Mouse (Mus musculus) adrenal gland, postnatal 25 days (tissue): ENCODE results near the gene Myo18b. TPM values are rescaled to one million over a fixed set of nuclear protein-coding genes. Genes with fewer than 3 reads are reported as not detected.

Source experiments
- DNase-seq: peaks from one replicate; pipeline ENCODE4 v3.0.0; 2021; ENCODE audit warnings: mixed read lengths
- long read RNA-seq: library from polyadenylated mRNA; stranded (forward); transcript quantifications from one replicate; pipeline ENCODE4 v2.0.0, GENCODE M21; 2021
- total RNA-seq: library from RNA; stranded (reverse); gene quantifications from 2 replicates; pipeline ENCODE4 v1.2.3, GENCODE M21; 2021

The Myo18b gene
- total RNA-seq = 0.18 TPM in 1 of 2 replicates, not detected in the other
- long read RNA-seq = 0 reads

GRCm38 (mm10) chr5:112895674-112896654 lies at the start of gene Myo18b:
Gene Myo18b, minus strand, starts transcription at chr5:112896362.
- no peak for DNase-seq

GRCm38 (mm10) chr5:112945925-112946324 lies 49.8 kb upstream of the Myo18b start:
- DNase-seq = no peak

- no peak for DNase-seq
These were observed 46.1 kb upstream of the Myo18b start for GRCm38 (mm10) chr5:112942244-112942643.

GRCm38 (mm10) chr5:112941001-112941400 lies 44.8 kb upstream of the Myo18b start:
- peak; percentile 21 for DNase-seq

GRCm38 (mm10) chr5:112936632-112937031 lies 40.5 kb upstream of the Myo18b start:
- DNase-seq = no peak

GRCm38 (mm10) chr5:112935436-112935835 lies 39.3 kb upstream of the Myo18b start:
- DNase-seq = no peak

GRCm38 (mm10) chr5:112932878-112933567 lies 36.9 kb upstream of the Myo18b start:
- DNase-seq = no peak

GRCm38 (mm10) chr5:112931901-112932300 lies 35.7 kb upstream of the Myo18b start:
- no peak for DNase-seq

GRCm38 (mm10) chr5:112928201-112928881 lies 32.2 kb upstream of the Myo18b start:
- DNase-seq = no peak

- DNase-seq = no peak
These were observed 29.3 kb upstream of the Myo18b start for GRCm38 (mm10) chr5:112925422-112925821.

GRCm38 (mm10) chr5:112924806-112925205 lies 28.6 kb upstream of the Myo18b start:
- DNase-seq = no peak

- no peak for DNase-seq
These were observed 27.7 kb upstream of the Myo18b start for GRCm38 (mm10) chr5:112923841-112924240.

- DNase-seq = no peak
These were observed 25.8 kb upstream of the Myo18b start for GRCm38 (mm10) chr5:112921914-112922313.

GRCm38 (mm10) chr5:112910381-112910780 lies 14.2 kb upstream of the Myo18b start:
- DNase-seq = no peak

- DNase-seq = no peak
These were observed 12.0 kb upstream of the Myo18b start for GRCm38 (mm10) chr5:112908169-112908614.

GRCm38 (mm10) chr5:112907504-112907903 lies 11.3 kb upstream of the Myo18b start:
- DNase-seq = no peak

- no peak for DNase-seq
These were observed 2.6 kb downstream of the Myo18b start for GRCm38 (mm10) chr5:112893462-112894060.

- no peak for DNase-seq
These were observed 3.8 kb downstream of the Myo18b start for GRCm38 (mm10) chr5:112892411-112892810.

- no peak for DNase-seq
These were observed 7.5 kb downstream of the Myo18b start for GRCm38 (mm10) chr5:112888651-112889050.

- DNase-seq = peak; percentile 76
These were observed 9.3 kb downstream of the Myo18b start for GRCm38 (mm10) chr5:112886687-112887491.
